ENCODE assay signal across 10 mouse cellular contexts in genomic region chr5:31138241-31138967, GRCm38 (mm10). TPM values are rescaled to one million over a fixed set of nuclear protein-coding genes. Genes with fewer than 3 reads are reported as not detected.
DNase-seq lines count a peak whose midpoint lies in the region; ATAC-seq lines count a peak whose summit lies in the region.
"Had no signal": no experiment of that assay in that cellular context is flagged by ENCODE, and none has a peak within 500 bp of the region (broad histone marks: within the 10 kb centered on the region; RNA-seq: fewer than 3 reads in every experiment).

Ucn (minus strand) TSS chr5:31138829.

- DNase-seq in heart, postnatal 25 days (ENCODE audit: low spot score): no peak
- DNase-seq in ZHBTc4 (ENCODE audit: low read depth, low spot score): peak; percentile 57
- no peak for DNase-seq in c-Kit-positive CD71-positive TER-119-positive erythroid progenitor cells, embryonic 14.5 days (ENCODE audit: low spot score)
- no peak for DNase-seq in layer of hippocampus, adult 8-10 months (ENCODE audit: low spot score in 2 of 2)
- no peak for DNase-seq in spleen, postnatal 14 days (ENCODE audit: low spot score in 2 of 2)

- H3K9ac ChIP-seq in heart, embryonic 11.5 days (ENCODE audit: low read depth, low read length): no peak within 1 kb of the TSS
- no peak within 1 kb of the TSS for H3K9ac ChIP-seq in heart, embryonic 14.5 days (ENCODE audit: low read length)
- no peak within 1 kb of the TSS; the same call in 1 of the 2 replicates for H3K9ac ChIP-seq in midbrain, embryonic 12.5 days (replicated peaks)

- peak within 1 kb of the TSS; percentile 59 for H3K4me2 ChIP-seq in heart, embryonic 11.5 days
- H3K4me2 ChIP-seq in heart, embryonic 14.5 days (ENCODE audit: low read length): peak within 1 kb of the TSS; percentile 60
- peak within 1 kb of the TSS; percentile 49 for H3K4me2 ChIP-seq in midbrain, embryonic 12.5 days (replicated peaks)

- H3K27me3 ChIP-seq in heart, embryonic 11.5 days (ENCODE audit: control insufficient read depth, insufficient read depth, low read length): peaks cover 59% of the 10 kb centered on the region
- peaks cover 59% of the 10 kb centered on the region for H3K27me3 ChIP-seq in heart, embryonic 14.5 days (ENCODE audit: control insufficient read depth, insufficient read depth, low read length)
- H3K27me3 ChIP-seq in midbrain, embryonic 12.5 days: peaks cover 65% of the 10 kb centered on the region

- H3K4me1 ChIP-seq in heart, embryonic 11.5 days (ENCODE audit: control insufficient read depth, insufficient read depth, low read length): peaks cover 22% of the 10 kb centered on the region
- H3K4me1 ChIP-seq in heart, embryonic 14.5 days (ENCODE audit: control insufficient read depth in 2 of 2, insufficient read depth in 2 of 2, low read length in 2 of 2): peaks cover 15 to 21% of the 10 kb centered on the region in 2 experiments; a peak in 3 of 4 replicates
- H3K4me1 ChIP-seq in midbrain, embryonic 12.5 days: peaks cover 19% of the 10 kb centered on the region

- peaks cover 4% of the 10 kb centered on the region; the same call in 1 of the 2 replicates for H3K36me3 ChIP-seq in heart, embryonic 11.5 days (ENCODE audit: control insufficient read depth, insufficient read depth, low read length)
- peaks cover 13% of the 10 kb centered on the region for H3K36me3 ChIP-seq in heart, embryonic 14.5 days (ENCODE audit: control insufficient read depth, insufficient read depth, low read length)
- peaks cover 8% of the 10 kb centered on the region; the same call in 1 of the 2 replicates for H3K36me3 ChIP-seq in midbrain, embryonic 12.5 days

- intact Hi-C loops in heart, postnatal 25 days (cut with DNase I): no loop called here

- ATAC-seq in heart, embryonic 11.5 days (replicated peaks; ENCODE audit: insufficient number of reproducible peaks, low FRiP score, low TSS enrichment): no peak; the same call in 1 of the 2 replicates
- ATAC-seq in heart, embryonic 14.5 days (ENCODE audit: insufficient number of reproducible peaks, insufficient read depth, low FRiP score, low read depth): 0 out of 2 replicates have a peak, but pooled peaks have one; percentile 8
- no peak for ATAC-seq in midbrain, embryonic 12.5 days (ENCODE audit: low FRiP score, low read depth)

- no peak within 1 kb of the TSS for H3K27ac ChIP-seq in heart, embryonic 11.5 days (ENCODE audit: low read depth, low read length)
- H3K27ac ChIP-seq in heart, embryonic 14.5 days (replicated peaks in 1 of 2; ENCODE audit: control insufficient read depth in 1 of 2, insufficient read depth in 1 of 2, low read depth in 2 of 2, low read length in 2 of 2): no peak within 1 kb of the TSS
- no peak within 1 kb of the TSS for H3K27ac ChIP-seq in midbrain, embryonic 12.5 days (replicated peaks)

- H3K4me3 ChIP-seq in heart, embryonic 11.5 days (ENCODE audit: low read depth, low read length): peak within 1 kb of the TSS; percentile 37
- peak within 1 kb of the TSS; percentile 32 to 36 for H3K4me3 ChIP-seq in heart, embryonic 14.5 days (ENCODE audit: control insufficient read depth in 1 of 2, insufficient read depth in 1 of 2, low read depth in 1 of 2, low read length in 2 of 2)
- peak within 1 kb of the TSS; percentile 33 for H3K4me3 ChIP-seq in midbrain, embryonic 12.5 days

- H3K9me3 ChIP-seq in heart, embryonic 11.5 days (replicated peaks; ENCODE audit: control insufficient read depth, low read length): no peaks in the 10 kb centered on the region
- no peaks in the 10 kb centered on the region for H3K9me3 ChIP-seq in heart, embryonic 14.5 days (ENCODE audit: control insufficient read depth, low read length)
- no peaks in the 10 kb centered on the region for H3K9me3 ChIP-seq in midbrain, embryonic 12.5 days

- WGBS in heart, embryonic 11.5 days (ENCODE audit: insufficient replicate concordance): 3% methylated on average over 52 of the region's 52 CpGs
- WGBS in heart, embryonic 14.5 days: 1% methylated on average over 51 of the region's 52 CpGs
- 2% methylated on average over 52 of the region's 52 CpGs for WGBS in midbrain, embryonic 12.5 days

RNA-seq across cellular contexts. Expression of gene Ucn, which starts in this region (rescaled TPM):
- 0.51 TPM in 1 of 2 replicates, not detected in the other for polyA plus RNA-seq in heart, embryonic 11.5 days (2014; fragmentation: Nextera tagmentation; extraction: Ambion mirVana)
- total RNA-seq in heart, postnatal 25 days (2021): not detected
- polyA plus RNA-seq in heart, embryonic 14.5 days (2014; fragmentation: Nextera tagmentation; extraction: Ambion mirVana): not detected in 2 replicates
- not detected in 2 replicates for polyA plus RNA-seq in midbrain, embryonic 12.5 days (2016; fragmentation: Nextera tagmentation; extraction: Ambion mirVana)
- not detected for total RNA-seq in layer of hippocampus, adult 8-10 months (2022)
- total RNA-seq: G1E had no signal
- polyA plus RNA-seq: G1E; gonadal fat pad, adult 2 months had no signal

Comparison
In these comparisons a context has a peak if more than half of its experiments do, and no peak if none do; other contexts are left out.
1. Peak in ATAC-seq, H3K4me3 ChIP-seq and H3K4me2 ChIP-seq in heart, embryonic 14.5 days; RNA of the gene not detected or under 1 TPM.